Mouse (Mus musculus): Measurements from ENCODE around the gene A730061H03Rik.

DNA sequence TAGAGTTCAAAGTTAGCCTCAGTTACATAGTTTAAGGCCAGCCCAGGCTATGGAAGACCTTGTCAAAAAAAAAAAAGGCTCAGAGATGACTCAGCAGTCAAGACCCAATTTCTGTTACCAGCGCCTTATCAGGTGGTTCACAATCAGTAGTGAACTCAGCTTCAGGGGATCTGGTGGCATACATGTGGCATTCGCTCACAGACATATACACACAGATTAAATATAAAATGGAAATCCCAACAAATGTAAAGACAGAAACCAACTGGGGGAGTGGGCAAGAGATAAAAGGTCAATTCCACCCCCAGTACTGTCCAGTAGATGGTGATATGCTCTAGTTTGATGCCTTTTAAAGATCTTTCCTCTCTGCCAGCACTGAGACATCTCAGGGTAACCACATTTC lies 25.9 kb upstream of the A730061H03Rik start:
- TF ChIP-seq EP300 (IDR thresholded peaks at IDR 0.05) (no peak), CTCF (IDR thresholded peaks at IDR 0.05) (no peak)

Data from lung, postnatal 0 days (tissue).